Mouse (Mus musculus) myocyte (in vitro differentiated cells): ENCODE results near the gene Poc5. TPM values are rescaled to one million over a fixed set of nuclear protein-coding genes. Genes with fewer than 3 reads are reported as not detected.

Experiments
- H3K27me3 ChIP-seq: one replicate; pipeline ENCODE4 v1.6.1; 2011; ENCODE audit not compliant: control insufficient read depth, insufficient read depth, insufficient read length
- H3K36me3 ChIP-seq: one replicate; pipeline ENCODE4 v1.6.1; 2011; ENCODE audit not compliant: control insufficient read depth, insufficient read depth
- H3K4me2 ChIP-seq: one replicate; pipeline ENCODE4 v1.6.1; 2011; ENCODE audit warnings: low read depth, control low read depth
- H3K4me3 ChIP-seq: one replicate; pipeline ENCODE4 v1.5.1; 2011; ENCODE audit warnings: mild to moderate bottlenecking, control low read depth, moderate library complexity
- H3K79me2 ChIP-seq: one replicate; pipeline ENCODE4 v1.6.1; 2011; ENCODE audit not compliant: control insufficient read depth, insufficient read depth
- H3ac ChIP-seq: one replicate; pipeline ENCODE4 v1.6.1; 2011; ENCODE audit not compliant: control insufficient read depth, insufficient read length
- CEBPB ChIP-seq: IDR thresholded peaks from 2 replicates; pipeline ENCODE4 v1.6.1; 2011; ENCODE audit warnings: mild to moderate bottlenecking, moderate library complexity; ENCODE audit not compliant: poor library complexity, insufficient read depth, severe bottlenecking
- E2F4 ChIP-seq: IDR thresholded peaks from one replicate; pipeline ENCODE4 v1.6.1; 2011; ENCODE audit warnings: mild to moderate bottlenecking, control low read depth, moderate library complexity; ENCODE audit not compliant: insufficient read depth
- MAX ChIP-seq: IDR thresholded peaks from one replicate; pipeline ENCODE4 v1.6.1; 2011; ENCODE audit warnings: low read depth, mild to moderate bottlenecking, control low read depth
- MYOD1 ChIP-seq, 3 experiments: IDR thresholded peaks; one replicate each; pipeline ENCODE4 v1.6.1; 2011; ENCODE audit warnings: control low read depth in 2 of 3, low read depth in 2 of 3, mild to moderate bottlenecking in 2 of 3, moderate library complexity in 1 of 3; ENCODE audit not compliant: insufficient read length in 2 of 3, control insufficient read depth in 1 of 3
- MYOG ChIP-seq, 3 experiments: IDR thresholded peaks; one replicate each; pipeline ENCODE4 v1.6.1; 2011; ENCODE audit warnings: control low read depth in 2 of 3, low read depth in 2 of 3, mild to moderate bottlenecking in 2 of 3; ENCODE audit not compliant: insufficient read length in 2 of 3, control insufficient read depth in 1 of 3, insufficient read depth in 1 of 3
- POLR2A ChIP-seq: IDR thresholded peaks from one replicate; pipeline ENCODE4 v1.6.1; 2011; ENCODE audit warnings: low read depth, mild to moderate bottlenecking, control low read depth, moderate library complexity; ENCODE audit not compliant: insufficient read length
- POLR2AphosphoS2 ChIP-seq: IDR thresholded peaks from one replicate; pipeline ENCODE4 v1.6.1; 2011; ENCODE audit warnings: low read depth, control low read depth; ENCODE audit not compliant: insufficient read length
- REST ChIP-seq: IDR thresholded peaks from one replicate; pipeline ENCODE4 v1.6.1; 2011; ENCODE audit warnings: mild to moderate bottlenecking, control low read depth, moderate library complexity; ENCODE audit not compliant: insufficient read depth, insufficient read length
- SRF ChIP-seq: IDR thresholded peaks from one replicate; pipeline ENCODE4 v1.6.1; 2011; ENCODE audit warnings: low read depth; ENCODE audit not compliant: control insufficient read depth, insufficient read length
- TCF12 ChIP-seq: IDR thresholded peaks from one replicate; pipeline ENCODE4 v1.6.1; 2011; ENCODE audit warnings: mild to moderate bottlenecking, control low read depth; ENCODE audit not compliant: poor library complexity, insufficient read depth, severe bottlenecking
- TCF3 ChIP-seq: IDR thresholded peaks from one replicate; pipeline ENCODE4 v1.6.1; 2011; ENCODE audit warnings: low read depth, control low read depth; ENCODE audit not compliant: insufficient read length
- USF1 ChIP-seq: IDR thresholded peaks from one replicate; pipeline ENCODE4 v1.6.1; 2011; ENCODE audit warnings: low read depth, mild to moderate bottlenecking, control low read depth, moderate library complexity
- polyA plus RNA-seq: library from polyadenylated mRNA; unstranded; fragments of >200 nt; fragmentation: generic; extraction: Trizol; gene quantifications from one replicate; pipeline ENCODE4 v1.2.1, GENCODE M21; 2012; ENCODE audit warnings: missing spikeins

The Poc5 gene
- polyA plus RNA-seq, 1 experiment: 6.1 TPM

DNA sequence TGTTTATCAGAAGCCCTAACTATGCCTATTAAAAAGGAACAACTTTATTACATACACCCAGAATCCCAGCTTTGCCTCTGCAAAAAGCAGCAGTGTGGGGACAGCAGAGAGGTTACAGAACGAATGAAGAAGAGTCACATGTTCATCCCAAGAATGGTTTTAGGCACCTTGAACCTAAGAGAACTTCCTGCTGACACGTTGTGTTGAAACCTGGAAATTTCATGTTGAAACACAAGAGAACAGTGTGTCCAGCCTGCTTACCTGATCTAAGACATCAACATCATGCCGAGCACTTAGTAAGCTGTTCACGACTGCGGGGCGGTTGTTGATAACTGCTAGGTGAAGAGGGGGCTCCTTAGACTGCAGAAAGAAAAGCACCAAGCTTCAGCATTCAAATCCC, 44.9 kb downstream of the Poc5 start:
- Histone ChIP-seq H3K4me3 (no peak overlapping the region), H3ac (no peak overlapping the region), H3K79me2 (no peaks in the 10 kb centered on the region), H3K27me3 (no peaks in the 10 kb centered on the region), H3K4me2 (no peak overlapping the region), H3K36me3 (no peaks in the 10 kb centered on the region)
- TF ChIP-seq TCF12: no peak
- no peak for TF ChIP-seq POLR2A
- no peak for TF ChIP-seq SRF
- no peak for TF ChIP-seq REST
- no peak for TF ChIP-seq CEBPB
- no peak for TF ChIP-seq POLR2AphosphoS2
- no peak for TF ChIP-seq MAX
- TF ChIP-seq USF1: no peak
- no peak for TF ChIP-seq MYOD1 (IDR thresholded peaks at IDR 0.05; ENCODE audit: control insufficient read depth in 1 of 3, insufficient read length in 2 of 3, low read depth in 2 of 3)
- no peak for TF ChIP-seq E2F4
- TF ChIP-seq MYOG (IDR thresholded peaks at IDR 0.05; ENCODE audit: control insufficient read depth in 1 of 3, insufficient read depth in 1 of 3, insufficient read length in 2 of 3, low read depth in 2 of 3): no peak

DNA sequence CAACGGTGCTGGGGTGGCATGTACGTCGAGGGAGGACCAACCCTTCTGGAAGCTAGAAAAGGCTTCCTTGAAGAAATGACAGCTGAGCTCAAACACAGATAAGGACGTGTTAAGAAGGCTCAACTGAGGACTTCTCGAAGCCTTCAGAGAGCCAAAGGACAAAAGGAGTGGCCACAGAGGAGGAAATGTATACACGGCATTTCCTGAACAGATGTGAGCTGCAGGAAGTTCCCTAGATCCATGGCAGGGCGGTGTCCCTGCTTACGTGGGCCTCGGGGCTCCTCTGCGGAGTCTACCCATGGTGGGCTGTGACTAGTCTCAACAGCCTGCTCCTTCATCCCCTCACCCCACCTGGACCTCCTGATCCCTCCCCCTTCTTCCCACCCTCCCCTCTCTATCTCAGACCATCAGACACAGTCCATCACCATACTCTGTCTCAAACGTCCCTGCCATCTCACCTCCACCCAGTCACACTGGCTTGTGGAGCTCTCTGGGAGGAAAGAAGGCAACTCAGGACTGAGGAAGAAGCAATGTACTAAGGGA, 45.6 kb downstream of the Poc5 start:
- Histone ChIP-seq H3K36me3 (no peaks in the 10 kb centered on the region), H3K27me3 (no peaks in the 10 kb centered on the region), H3K79me2 (no peaks in the 10 kb centered on the region), H3ac (no peak overlapping the region), H3K4me2 (no peak overlapping the region), H3K4me3 (no peak overlapping the region)
- TF ChIP-seq CEBPB (no peak), MAX (no peak), E2F4 (no peak), REST (no peak), TCF3 (no peak), SRF (no peak), POLR2AphosphoS2 (no peak)

DNA sequence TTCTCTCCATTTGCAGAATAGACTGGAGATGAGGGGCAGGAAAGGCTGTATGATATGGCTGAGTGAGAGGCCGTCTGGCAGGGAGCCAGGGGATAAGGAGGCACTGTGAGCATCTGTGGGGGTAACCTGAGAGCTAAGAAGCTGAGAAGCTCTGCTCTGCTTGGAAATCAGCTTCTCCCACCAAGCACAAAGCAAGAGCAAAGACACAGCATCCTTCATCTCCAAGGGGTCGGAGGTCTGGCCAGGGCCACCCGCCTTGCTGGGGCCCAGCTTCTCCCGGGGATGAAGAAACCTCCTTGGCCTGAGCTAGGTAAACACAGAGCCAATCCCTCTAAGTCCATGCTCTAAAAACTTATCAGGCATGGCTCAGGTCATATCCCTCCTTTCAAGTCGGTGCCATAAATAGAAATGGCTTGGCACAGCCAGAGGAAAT, 46.8 kb downstream of the Poc5 start:
- TF ChIP-seq POLR2A (no peak), REST (no peak)
- H3K36me3 ChIP-seq: no peaks in the 10 kb centered on the region
- H3ac ChIP-seq: no peak overlapping the region
- no peak overlapping the region for H3K4me3 ChIP-seq
- H3K4me2 ChIP-seq: no peak overlapping the region
- H3K27me3 ChIP-seq: no peaks in the 10 kb centered on the region
- H3K79me2 ChIP-seq: no peaks in the 10 kb centered on the region

DNA sequence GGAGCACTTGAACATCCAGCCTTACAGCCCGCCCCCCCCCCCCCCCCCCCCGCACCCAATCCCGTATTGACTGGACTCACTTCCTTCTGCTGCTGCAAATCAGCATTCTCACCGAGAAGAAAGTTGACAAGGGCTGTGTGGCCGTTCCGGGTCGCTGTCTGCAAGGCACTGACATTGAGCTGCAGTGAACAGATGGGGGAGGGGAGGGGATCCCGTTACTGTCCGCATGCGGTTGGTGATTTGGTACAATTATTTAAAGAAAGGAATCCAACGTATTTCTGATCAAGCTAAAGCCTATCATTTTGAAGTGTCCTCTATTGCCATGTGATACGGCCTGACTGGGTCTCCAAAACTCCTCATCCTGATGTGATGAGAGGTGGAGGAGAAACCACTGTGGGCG, 47.7 kb downstream of the Poc5 start:
- TF ChIP-seq TCF3 (no peak), CEBPB (no peak), E2F4 (no peak), SRF (no peak), POLR2A (no peak), POLR2AphosphoS2 (no peak), MAX (no peak), TCF12 (no peak)
- H3K27me3 ChIP-seq: no peaks in the 10 kb centered on the region
- H3K79me2 ChIP-seq: no peaks in the 10 kb centered on the region
- no peak overlapping the region for H3K4me3 ChIP-seq
- H3K4me2 ChIP-seq: no peak overlapping the region
- no peak overlapping the region for H3ac ChIP-seq
- no peaks in the 10 kb centered on the region for H3K36me3 ChIP-seq

DNA sequence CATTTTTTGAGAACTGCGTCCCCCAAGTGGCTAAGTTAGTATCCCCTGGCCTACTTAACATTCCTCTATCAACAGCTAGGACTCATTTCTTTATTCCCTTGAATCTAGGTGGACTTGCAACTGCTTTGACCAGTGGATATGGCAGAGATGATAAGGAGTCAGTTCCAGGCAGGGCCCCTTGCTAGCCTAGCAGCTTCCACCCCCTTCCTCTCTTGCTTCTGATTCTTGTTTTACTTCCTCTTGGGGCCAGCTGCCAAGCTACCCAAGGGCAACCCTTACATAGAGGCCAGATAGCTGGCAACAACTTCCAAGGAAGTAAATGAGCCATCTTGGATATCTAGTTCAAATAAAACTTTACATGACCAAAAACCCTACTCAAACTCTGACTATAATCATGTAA, 48.8 kb downstream of the Poc5 start:
- Histone ChIP-seq H3K79me2 (no peaks in the 10 kb centered on the region), H3ac (no peak overlapping the region), H3K4me3 (no peak overlapping the region), H3K4me2 (no peak overlapping the region), H3K27me3 (no peaks in the 10 kb centered on the region), H3K36me3 (no peaks in the 10 kb centered on the region)
- TF ChIP-seq REST: no peak
- no peak for TF ChIP-seq SRF
- no peak for TF ChIP-seq MAX
- TF ChIP-seq TCF3: no peak
- TF ChIP-seq POLR2A: no peak
- TF ChIP-seq MYOD1 (IDR thresholded peaks at IDR 0.05; ENCODE audit: control insufficient read depth in 1 of 3, insufficient read length in 2 of 3, low read depth in 2 of 3): no peak
- TF ChIP-seq POLR2AphosphoS2: no peak
- no peak for TF ChIP-seq USF1
- TF ChIP-seq E2F4: no peak
- no peak for TF ChIP-seq TCF12
- no peak for TF ChIP-seq MYOG (IDR thresholded peaks at IDR 0.05; ENCODE audit: control insufficient read depth in 1 of 3, insufficient read depth in 1 of 3, insufficient read length in 2 of 3, low read depth in 2 of 3)
- no peak for TF ChIP-seq CEBPB
